Mouse (Mus musculus): ENCODE data around the gene Nqo1.

DNA sequence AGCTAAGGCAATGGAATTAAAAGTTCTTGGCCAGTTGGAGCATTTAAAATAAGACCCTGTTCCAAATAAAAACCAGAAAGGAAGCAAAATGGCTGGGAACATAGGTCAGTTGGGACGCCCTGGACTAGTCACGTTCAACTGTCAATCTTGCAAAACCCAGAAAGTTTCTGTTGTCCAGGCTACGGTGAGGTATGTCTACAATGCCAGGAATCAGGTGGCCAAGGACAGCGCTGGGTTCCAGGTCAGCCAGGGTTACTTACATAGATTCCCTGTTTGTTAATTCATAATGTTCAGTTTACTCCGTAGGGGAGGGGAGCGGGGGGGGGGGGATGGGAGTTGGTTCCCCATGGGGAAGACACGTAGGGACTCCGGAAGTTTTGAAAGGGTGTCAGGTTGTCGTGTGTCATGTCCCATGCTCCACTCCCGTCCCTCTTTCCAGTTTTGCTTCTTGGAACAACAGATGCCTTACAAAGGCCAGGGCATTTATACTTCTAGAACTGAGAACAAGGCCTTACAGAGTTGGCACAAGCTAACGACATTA, 32.5 kb upstream of the Nqo1 start:
- TF ChIP-seq POLR2A (IDR thresholded peaks at IDR 0.05; ENCODE audit: control insufficient read depth, low read depth, low read length), result no peak
- no peak for TF ChIP-seq CTCF (IDR thresholded peaks at IDR 0.05; ENCODE audit: control insufficient read depth, insufficient read depth, insufficient replicate concordance, low read depth, low read length)
